Mouse (Mus musculus) thymus, postnatal 14 days (tissue): ENCODE data around the gene Fam53b.

Experiments
- DNase-seq: peaks from one replicate; pipeline ENCODE4 v3.0.0; 2021

Gene Fam53b

GRCm38 (mm10) chr7:132810368-132810767, 3.3 kb downstream of the Fam53b start:
- DNase-seq = peak; percentile 40

DNA sequence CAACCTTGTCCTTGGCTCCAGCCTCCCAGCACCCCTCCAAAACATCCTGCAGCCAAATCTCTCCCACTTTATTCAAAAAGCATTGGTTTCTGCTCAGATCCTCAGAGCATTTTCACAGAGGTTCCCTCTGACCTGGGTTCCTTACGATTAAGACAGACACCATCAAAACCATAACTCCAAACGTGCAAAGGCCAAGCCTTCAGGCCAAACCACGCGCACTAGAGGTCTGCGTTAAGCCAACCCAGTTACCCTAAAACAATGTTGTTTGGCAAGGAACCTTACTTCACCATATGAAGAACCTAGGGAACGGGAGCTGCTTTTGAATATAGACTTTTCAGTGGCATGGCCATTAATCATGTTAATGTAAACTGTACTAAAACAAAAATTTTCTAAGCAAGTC, 4.0 kb downstream of the Fam53b start:
- no peak for DNase-seq

- DNase-seq = peak; percentile 57
Observed at GRCm38 (mm10) chr7:132808841-132809682, 4.6 kb downstream of the Fam53b start.

DNA sequence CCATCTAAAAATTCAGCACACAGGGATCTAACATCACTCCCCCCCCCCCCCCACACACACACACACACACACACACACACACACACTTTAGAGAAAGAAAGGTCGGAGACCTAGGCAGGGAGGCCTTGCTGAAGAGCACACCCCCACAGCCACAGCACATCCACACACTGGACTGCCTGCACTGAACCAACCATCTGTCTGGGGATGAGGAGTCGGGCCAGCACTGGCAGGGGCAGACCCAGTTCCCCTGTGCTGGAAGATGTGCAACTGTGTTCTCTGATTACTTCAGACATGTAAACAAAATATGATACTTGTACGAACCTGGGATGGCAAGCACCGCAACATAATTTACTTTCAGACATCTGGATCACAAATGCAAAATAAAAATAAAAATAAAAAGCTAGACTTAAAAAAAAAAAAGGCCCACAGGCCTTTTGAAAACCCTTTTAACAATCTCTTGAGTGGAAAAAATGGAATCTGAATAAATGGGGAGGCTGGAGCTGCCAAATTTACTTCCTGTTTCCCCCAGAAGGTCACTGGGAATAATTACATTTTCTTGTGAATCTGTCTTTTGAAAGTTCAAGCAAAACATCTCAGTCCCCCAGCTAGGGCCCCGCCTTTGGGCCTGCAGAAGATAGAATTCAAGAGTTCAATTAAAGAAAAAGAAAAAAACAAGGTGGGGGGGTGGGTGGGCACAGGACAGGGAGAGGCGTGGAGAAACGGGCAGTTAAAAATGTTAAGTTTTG, 5.5 kb downstream of the Fam53b start:
- no peak for DNase-seq

GRCm38 (mm10) chr7:132806926-132807857, 6.5 kb downstream of the Fam53b start:
- no peak for DNase-seq

DNA sequence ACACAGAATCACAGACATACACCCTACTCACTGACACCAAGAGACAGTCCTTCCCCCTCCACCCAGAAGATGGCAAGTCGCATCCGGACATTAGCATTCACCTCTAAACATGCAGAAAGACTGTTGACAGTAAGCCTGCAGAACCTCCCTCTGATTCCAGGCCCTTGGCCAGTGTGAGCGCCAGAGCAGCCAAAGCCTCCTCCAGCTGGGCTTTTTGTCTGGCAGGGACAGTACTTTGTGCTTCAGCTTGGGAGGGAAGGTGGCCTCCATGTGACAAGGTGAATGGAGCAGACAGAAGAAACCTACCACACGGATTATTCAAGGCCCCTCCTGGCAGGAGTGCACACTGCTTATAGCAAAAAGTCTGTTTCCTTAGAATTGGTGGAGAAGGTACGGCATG, 7.4 kb downstream of the Fam53b start:
- DNase-seq = no peak

- no peak for DNase-seq
Observed at GRCm38 (mm10) chr7:132804951-132805350, 8.7 kb downstream of the Fam53b start.

- no peak for DNase-seq
Observed at GRCm38 (mm10) chr7:132804461-132804860, 9.2 kb downstream of the Fam53b start.

- DNase-seq = peak; percentile 51
Observed at GRCm38 (mm10) chr7:132803962-132804361, 9.7 kb downstream of the Fam53b start.

DNA sequence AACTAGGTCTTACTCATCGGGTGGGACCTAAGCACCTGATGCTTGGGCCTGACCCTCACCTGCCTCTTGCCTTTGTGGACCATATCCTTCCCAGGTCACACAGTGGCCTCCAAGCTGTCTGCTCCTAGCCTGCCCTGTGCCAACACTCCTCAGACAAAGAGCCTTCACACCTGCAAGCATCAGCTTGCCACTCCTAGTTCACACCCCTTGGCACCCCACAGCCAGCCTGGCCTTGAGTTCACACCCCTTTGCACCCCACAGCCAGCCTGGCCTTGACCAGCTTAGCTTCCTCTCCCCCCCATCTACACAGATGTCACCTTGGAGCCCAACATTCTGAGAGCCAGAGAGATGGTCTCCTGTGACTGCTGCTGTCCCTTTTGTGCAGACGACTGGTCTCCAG, 10.3 kb downstream of the Fam53b start:
- no peak for DNase-seq

DNA sequence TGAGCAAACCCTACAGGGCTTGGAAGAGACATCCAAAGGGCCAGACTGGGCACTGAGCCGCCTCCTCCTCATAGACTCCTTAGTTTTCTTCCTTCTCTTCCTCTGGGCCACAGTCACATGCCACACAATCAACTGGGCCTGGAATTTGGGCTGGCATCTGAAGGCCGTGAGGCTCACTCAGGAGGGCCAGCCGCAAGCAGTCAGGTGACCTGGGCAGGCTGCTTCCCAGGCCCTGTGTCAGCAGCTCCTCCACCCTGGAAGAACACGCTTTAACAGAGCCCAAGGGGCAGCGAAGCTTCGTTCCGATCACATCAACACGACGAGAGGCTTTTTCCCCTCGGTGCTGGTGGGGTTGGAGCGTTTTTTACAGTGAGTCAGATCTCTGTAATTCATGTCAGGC, 11.0 kb downstream of the Fam53b start:
- DNase-seq = no peak

- DNase-seq = no peak
Observed at GRCm38 (mm10) chr7:132802066-132802465, 11.6 kb downstream of the Fam53b start.

GRCm38 (mm10) chr7:132801509-132801908, 12.2 kb downstream of the Fam53b start:
- DNase-seq = no peak

DNA sequence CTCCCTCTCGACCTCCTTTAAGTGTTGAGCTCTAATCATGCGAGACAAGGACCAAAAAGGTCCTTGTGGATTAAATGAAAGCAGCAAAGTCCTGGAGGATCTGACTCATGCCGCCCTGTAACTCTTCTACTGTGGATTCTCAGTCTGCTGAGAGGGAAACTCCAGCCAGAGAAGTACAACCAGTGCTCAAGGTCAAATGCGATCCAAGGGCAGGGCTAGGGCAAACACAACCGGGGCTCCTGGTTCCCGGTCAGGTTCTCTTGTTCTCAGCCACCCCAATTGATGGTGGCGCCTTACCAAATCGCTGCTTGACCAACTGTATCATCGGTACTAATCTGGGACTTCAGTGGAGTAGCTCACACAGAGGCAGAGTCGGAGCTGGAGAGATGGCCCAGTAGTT, 12.8 kb downstream of the Fam53b start:
- DNase-seq = no peak

- no peak for DNase-seq
Observed at GRCm38 (mm10) chr7:132799119-132800016, 14.3 kb downstream of the Fam53b start.

DNA sequence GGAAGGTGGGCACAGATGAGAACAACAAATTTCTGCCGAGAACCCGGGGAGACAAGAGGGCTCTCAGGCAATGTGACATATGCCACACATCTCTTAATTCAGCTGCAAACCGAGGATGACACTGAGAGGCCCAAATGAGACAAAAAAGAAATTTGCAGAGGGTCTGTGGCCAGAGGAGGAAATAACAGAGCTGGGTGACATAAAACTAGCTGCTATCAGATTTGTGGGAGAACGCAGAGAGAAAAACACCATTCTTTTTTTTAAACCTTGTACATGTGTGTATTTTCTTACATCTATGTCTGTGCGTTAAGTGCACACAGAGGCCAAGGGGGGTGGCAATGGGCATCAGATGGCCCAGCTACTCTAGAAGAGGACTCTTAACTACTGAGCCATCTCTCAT, 18.5 kb downstream of the Fam53b start:
- DNase-seq = no peak

GRCm38 (mm10) chr7:132793467-132793866, 20.2 kb downstream of the Fam53b start:
- no peak for DNase-seq

- DNase-seq = no peak
Observed at GRCm38 (mm10) chr7:132790447-132791219, 23.1 kb downstream of the Fam53b start.

DNA sequence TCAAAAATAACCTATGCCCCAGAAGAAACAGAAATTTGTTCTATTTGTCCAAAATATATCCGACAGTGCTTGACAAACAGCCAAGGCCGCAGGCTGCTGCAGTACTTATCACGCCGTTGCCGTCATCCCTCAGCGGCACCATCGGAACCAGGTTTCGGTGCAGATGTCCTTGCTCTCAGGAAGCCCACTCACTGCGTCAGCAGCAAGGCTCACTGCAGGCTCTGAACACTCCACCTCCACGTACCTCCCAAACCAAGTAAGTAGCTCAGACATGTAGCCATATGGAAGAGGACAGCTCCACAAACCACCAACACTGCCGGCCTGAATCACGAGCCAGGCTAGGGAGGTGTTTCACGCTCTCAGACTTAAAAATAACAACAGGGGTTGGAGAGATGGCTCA, 24.9 kb downstream of the Fam53b start:
- no peak for DNase-seq

- no peak for DNase-seq
Observed at GRCm38 (mm10) chr7:132787496-132788190, 26.0 kb downstream of the Fam53b start.

DNA sequence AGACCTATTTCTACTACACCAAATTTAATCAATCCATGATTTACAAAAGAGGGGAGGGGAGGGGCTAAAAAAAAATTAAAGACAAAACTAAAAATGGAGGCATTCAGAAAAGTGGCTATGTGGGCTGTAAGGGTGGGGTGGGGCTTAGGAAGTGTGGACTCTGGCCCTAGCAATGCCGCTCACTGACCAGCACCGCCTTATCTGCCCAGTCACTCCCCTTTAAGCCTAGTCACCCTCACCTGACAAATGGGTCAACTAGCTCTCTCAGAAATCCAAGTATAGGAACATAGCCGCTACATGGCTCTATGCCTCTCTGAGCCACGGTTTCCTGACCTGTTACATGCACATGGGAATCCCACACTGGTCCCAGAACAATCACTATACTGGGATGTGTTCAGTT, 26.7 kb downstream of the Fam53b start:
- no peak for DNase-seq
